Mouse (Mus musculus) urinary bladder, postnatal 36 days (tissue): ENCODE data around the gene Map4k4.

Source experiments
- DNase-seq, 2 experiments: peaks; one replicate each; pipeline ENCODE4 v3.0.0; 2022; ENCODE audit warnings: low spot score in 2 of 2, mixed read lengths in 1 of 2

Gene Map4k4

DNA sequence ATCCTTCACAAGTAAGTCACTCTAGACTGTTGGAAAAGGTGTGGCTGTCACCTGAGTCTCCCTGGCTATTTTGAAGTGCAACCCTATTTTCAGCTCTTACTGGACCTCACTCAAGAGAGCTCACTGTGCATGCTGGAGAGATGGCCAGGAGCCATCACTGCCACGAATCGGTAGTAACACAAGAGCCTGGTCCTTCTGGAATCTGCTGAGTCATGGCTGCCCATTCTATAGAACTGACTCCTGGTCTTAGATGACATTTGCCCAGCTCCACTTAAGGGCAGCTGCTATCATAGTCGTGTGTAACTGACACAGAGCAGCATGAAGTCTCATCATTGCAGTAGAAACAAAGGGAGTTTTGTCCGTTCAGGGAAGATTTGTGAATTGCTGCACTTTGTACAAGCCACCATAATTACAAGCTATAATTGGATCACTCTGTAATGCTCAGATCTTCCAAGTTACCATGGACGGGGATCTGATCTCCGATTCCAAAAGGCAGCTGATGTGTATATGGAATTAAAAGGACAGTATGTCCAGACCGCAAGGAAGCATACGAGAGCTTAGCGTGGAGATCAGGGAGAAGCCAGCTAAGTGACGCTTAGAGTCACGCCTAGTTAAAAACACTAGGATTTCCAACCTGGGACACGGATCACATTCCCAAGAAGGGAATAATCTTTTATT lies 133.2 kb downstream of the Map4k4 start:
- no peak for DNase-seq

- DNase-seq: no peak
Observed at GRCm38 (mm10) chr1:40037831-40038230, 137.1 kb downstream of the Map4k4 start.

DNA sequence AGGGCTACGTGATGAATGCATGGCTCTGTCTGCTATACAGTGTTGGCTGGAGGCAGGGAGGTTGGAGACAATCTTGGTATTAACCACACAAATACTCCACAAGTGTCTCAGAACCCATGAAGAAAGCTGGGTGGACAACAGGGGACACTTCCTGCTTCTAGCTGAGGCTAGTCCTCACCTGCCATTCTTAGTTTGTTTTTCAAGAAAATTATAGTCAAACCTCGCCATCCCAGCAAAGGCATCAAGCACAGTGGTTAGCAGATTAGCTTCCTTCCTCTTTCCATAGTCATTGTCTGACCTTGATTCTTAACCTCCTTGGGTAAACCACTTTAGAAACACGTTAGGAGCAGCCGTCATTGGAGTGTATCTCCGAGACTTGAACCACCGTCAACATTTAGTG lies 145.0 kb downstream of the Map4k4 start:
- DNase-seq: no peak

- no peak for DNase-seq
Observed at GRCm38 (mm10) chr1:40046600-40046999, 145.9 kb downstream of the Map4k4 start.

DNA sequence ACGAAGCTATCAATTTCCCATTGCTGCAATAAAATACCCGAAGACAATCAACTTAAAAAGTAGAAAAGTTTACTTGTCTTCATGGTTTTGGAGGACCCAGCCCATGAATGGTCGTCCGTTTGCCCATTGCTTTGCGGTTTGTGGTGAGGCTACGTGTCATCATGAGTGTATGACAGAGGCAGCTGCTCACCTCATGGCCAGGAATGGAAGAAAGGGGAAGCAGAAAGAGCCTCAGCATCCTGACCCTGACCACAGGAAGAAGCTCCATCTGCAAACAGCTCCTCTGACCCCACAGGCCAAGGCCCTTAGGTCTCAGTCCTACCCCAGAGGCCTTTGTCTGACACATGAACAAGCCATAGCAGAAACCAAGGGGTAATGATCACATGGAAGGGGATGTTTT lies 150.4 kb downstream of the Map4k4 start:
- DNase-seq: no peak

GRCm38 (mm10) chr1:40052156-40052555 lies 151.4 kb downstream of the Map4k4 start:
- no peak for DNase-seq

- DNase-seq: no peak
Observed at GRCm38 (mm10) chr1:40053071-40053470, 152.4 kb downstream of the Map4k4 start.

DNA sequence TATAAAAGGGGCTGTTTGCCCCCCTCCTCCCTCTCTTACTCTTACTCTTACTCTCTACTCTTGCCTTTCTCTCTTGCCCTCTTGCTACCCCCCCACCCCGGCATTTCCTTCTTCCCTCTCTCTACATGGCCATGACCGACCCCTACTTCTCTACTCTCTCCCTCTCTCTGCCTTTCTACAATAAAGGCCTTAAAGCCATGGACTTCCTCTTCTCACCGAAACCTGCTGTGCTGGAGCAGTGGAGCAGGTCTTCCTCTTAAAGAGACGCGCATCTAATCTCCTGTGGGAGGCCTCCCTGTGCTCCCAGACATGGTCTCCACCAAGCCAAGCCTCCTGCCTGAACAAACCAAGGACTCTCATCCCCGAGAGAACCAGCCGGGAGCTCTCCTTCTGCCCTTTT lies 154.3 kb downstream of the Map4k4 start:
- DNase-seq: no peak

- DNase-seq: no peak
Observed at GRCm38 (mm10) chr1:40055963-40056362, 155.2 kb downstream of the Map4k4 start.

DNA sequence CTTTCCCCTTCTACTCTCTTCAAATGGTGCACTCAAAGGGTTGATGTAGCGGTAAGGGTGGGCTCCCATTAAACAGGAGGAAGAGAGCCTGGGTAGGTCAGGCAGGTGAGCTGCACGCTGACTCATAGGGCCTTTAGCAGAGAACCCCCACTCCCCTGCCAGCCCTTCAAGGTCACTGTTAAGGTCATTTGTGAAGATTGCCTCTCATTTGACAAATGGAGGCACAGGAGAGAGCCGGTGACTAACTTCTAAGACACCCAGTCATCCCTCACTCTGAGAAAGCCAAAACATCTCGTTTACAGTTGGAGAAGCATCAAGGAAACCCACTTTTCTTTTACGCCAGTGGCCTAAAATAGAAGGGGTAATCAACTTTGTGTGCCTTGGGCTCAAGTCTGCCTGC lies 156.6 kb downstream of the Map4k4 start:
- DNase-seq: no peak

DNA sequence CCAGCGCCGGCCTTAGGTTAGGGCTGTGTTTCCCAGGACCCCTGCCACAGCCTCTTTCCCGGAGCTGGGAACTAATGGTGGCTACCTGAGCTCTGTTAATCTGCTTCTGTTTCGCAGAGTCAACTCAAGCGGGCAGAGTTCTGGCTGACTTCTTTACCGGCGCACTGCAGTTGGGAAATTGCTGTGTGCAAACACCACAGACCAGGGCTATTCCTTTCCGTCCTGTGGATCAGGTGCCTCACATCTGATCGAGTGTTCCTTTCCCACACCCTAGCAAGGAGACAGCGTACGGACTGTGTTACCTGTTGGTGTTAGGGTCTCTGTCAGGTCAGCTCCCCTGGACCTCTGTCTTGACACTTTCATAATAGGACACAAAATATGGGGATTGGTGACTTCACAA lies 157.3 kb downstream of the Map4k4 start:
- no peak for DNase-seq

- peak in 1 of 2 experiments; percentile 27 for DNase-seq
Observed at GRCm38 (mm10) chr1:40059122-40059774, 158.5 kb downstream of the Map4k4 start.

DNA sequence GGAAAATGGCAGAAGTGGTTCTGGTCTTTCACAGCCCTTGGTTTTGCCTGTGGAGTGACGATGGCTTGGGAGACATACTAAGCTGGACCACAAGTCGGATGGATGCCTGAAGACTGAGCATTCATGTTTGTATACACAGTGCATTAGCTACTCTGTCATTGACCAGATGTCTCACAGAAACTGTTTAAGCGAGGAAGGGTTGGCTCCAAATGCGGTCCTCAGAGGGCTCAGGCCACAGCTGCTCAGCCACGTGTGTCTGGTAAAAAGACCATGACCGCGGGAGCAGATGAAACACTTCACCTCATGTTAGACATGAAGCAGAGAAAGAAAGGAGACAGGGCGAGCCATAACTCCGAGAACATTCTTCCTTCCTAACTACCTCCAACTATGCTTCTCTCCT lies 160.6 kb downstream of the Map4k4 start:
- no peak for DNase-seq

DNA sequence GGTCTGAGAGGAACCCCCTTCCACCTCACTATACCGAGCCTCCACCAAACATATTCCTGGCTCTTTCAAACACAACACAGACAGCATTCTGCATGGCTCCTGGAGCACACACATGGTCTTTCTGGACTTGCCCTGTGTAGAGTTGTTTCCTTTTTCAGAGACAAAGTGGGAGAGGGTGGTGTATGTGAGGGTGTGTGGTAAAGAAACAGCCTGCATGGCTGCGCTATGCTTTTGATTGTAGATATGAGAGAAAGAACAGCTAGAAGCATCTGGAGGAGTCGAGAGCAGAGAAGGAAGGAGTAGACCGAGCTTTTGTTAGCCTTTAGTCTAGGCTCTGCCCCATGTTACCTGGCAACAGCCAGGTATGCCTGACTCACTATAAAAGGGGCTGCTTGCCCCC lies 162.7 kb downstream of the Map4k4 start:
- no peak for DNase-seq

- DNase-seq: no peak
Observed at GRCm38 (mm10) chr1:40064508-40064907, 163.8 kb downstream of the Map4k4 start.

GRCm38 (mm10) chr1:40072558-40072957 lies 171.8 kb downstream of the Map4k4 start:
- no peak for DNase-seq

DNA sequence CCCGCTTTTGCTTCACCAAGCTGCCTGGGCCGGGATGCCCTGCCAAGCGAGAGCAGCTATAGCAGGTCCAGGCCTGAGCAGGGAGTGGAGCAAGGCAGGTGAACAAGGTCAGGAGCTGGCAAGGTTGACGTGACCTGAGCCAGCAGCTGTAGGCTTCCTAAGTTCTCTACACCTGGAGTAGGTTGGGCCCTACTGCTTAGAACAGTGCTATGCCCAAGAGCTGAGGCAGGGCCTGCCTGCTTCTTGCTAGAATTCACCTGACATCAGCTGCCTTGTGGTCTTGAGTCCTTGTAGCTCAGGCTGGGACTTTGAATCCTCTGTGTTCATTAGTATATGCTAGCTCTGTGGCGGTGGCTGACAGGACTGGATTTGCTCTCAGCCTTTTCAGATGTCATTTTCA lies 173.1 kb downstream of the Map4k4 start, which contains the start of gene Il1r2:
Gene Il1r2, plus strand, starts transcription at position 301 of the 400 bp plus-strand sequence.
- peak; percentile 21 to 33 for DNase-seq
